Mouse (Mus musculus): Measurements from ENCODE around the gene Cldn14. TPM values are rescaled to one million over a fixed set of nuclear protein-coding genes. Genes with fewer than 3 reads are reported as not detected.

The Cldn14 gene
- polyA plus RNA-seq, 1 experiment = 0.42 TPM

DNA sequence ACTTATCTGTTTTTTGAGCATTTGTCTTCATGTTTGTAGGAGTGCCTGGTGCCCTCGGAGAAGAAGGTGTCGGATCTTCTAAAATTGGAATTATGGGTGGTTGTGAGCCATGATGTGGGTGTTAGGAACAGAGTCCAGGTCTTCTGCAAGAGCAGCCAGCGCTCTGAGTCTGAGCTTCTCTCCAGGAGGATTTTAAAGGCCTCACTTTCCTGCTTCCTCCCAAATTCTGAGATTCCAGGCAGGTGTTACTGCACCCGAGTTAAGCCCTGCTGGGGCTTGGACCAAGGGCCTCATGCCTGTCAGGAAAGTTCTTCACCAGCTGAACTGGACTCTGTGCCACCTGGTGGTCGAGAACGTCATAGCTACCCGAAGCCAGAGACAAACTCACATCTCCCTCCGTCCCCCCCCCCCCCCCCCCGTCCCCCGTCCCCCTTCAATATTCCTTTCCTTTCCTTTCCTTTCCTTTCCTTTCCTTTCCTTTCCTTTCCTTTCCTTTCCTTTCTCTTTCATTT is 93.2 kb downstream of the Cldn14 start:
- no peaks in the 10 kb centered on the region for H3K36me3 ChIP-seq (ENCODE audit: control insufficient read depth, insufficient read depth, low read length, poor library complexity, severe bottlenecking)
- H3K27ac ChIP-seq (ENCODE audit: insufficient read depth, low read length) = no peak overlapping the region
- no peak overlapping the region for H3K4me3 ChIP-seq (ENCODE audit: low read depth, low read length)
- no peaks in the 10 kb centered on the region for H3K27me3 ChIP-seq (ENCODE audit: control insufficient read depth, insufficient read depth, low read length, poor library complexity, severe bottlenecking)
- H3K9ac ChIP-seq (ENCODE audit: low read depth, poor library complexity, severe bottlenecking) = no peak overlapping the region
- no peaks in the 10 kb centered on the region for H3K9me3 ChIP-seq (replicated peaks; ENCODE audit: control insufficient read depth, insufficient read depth, low read length, poor library complexity, severe bottlenecking)
- TF ChIP-seq POLR2A (IDR thresholded peaks at IDR 0.05; ENCODE audit: insufficient read depth, low read length) (no peak), CTCF (IDR thresholded peaks at IDR 0.05; ENCODE audit: low read depth, low read length) (peak; percentile 50)
- peaks cover 7% of the 10 kb centered on the region for H3K4me1 ChIP-seq (ENCODE audit: control insufficient read depth, insufficient read depth, low read length)

DNA sequence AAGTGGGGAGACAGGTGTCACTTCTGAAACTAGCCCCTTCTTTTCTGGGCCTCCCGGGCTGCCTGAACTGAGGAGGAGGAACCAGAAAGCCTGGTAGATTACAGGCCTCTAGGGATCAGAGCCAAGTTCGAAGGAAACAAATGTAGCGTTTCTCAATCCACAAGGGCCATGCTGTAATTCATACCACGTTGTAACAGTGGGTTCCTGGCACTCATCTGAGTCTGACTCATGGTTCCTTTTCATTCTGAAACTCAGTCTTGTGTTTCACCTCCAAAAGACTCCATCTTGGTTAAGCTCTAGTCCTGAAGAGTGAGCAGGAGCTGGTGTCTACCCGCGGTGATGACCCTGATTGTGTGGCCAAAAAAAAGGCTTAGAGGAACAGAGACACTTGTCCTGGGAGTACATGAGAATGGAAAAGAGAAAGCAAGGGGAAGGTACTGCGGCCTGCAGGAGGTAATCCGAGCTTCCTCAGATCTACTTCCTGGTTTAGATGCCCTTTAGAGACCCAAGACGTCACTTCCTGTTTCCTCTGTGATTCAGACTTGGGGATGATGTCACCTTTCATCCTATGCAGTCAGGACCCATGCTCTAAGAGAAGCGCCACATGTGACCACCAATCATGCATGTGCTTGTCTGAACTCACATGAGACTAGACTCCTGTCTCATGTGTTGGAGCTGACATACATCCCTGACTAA is 94.6 kb downstream of the Cldn14 start:
- TF ChIP-seq EP300 (IDR thresholded peaks at IDR 0.05; ENCODE audit: insufficient read depth, low read depth, low read length) = no peak
- no peak for TF ChIP-seq POLR2A (IDR thresholded peaks at IDR 0.05; ENCODE audit: insufficient read depth, low read length)
- no peak for TF ChIP-seq CTCF (IDR thresholded peaks at IDR 0.05; ENCODE audit: low read depth, low read length)
- no peaks in the 10 kb centered on the region for H3K36me3 ChIP-seq (ENCODE audit: control insufficient read depth, insufficient read depth, low read length, poor library complexity, severe bottlenecking)
- H3K27ac ChIP-seq (ENCODE audit: insufficient read depth, low read length) = no peak overlapping the region
- H3K4me1 ChIP-seq (ENCODE audit: control insufficient read depth, insufficient read depth, low read length) = peaks cover 7% of the 10 kb centered on the region
- no peak overlapping the region for H3K4me3 ChIP-seq (ENCODE audit: low read depth, low read length)
- H3K9me3 ChIP-seq (replicated peaks; ENCODE audit: control insufficient read depth, insufficient read depth, low read length, poor library complexity, severe bottlenecking) = no peaks in the 10 kb centered on the region
- no peak overlapping the region for H3K9ac ChIP-seq (ENCODE audit: low read depth, poor library complexity, severe bottlenecking)
- no peaks in the 10 kb centered on the region for H3K27me3 ChIP-seq (ENCODE audit: control insufficient read depth, insufficient read depth, low read length, poor library complexity, severe bottlenecking)

DNA sequence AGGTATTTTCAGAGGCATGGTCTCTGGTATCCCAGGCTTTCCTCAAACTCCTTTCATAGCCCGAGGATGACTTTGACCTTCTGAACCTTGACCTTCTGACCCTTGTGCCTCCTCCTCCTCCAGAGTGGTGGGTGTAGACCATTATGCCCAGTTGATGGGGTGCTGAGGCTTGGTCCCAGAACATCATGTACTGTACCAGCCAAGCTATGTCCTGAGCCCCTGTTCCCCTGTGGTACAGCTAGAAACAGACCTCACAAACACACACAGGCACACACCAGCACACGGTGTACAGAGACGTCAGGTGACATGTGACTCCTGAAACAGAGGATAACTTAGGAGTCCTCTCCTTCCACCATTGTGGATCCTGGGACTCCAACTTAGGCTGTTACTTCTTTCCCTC is 95.8 kb downstream of the Cldn14 start:
- H3K27me3 ChIP-seq (ENCODE audit: control insufficient read depth, insufficient read depth, low read length, poor library complexity, severe bottlenecking) = no peaks in the 10 kb centered on the region
- peaks cover 10% of the 10 kb centered on the region for H3K4me1 ChIP-seq (ENCODE audit: control insufficient read depth, insufficient read depth, low read length)
- H3K9ac ChIP-seq (ENCODE audit: low read depth, poor library complexity, severe bottlenecking) = no peak overlapping the region
- TF ChIP-seq CTCF (IDR thresholded peaks at IDR 0.05; ENCODE audit: low read depth, low read length) = no peak
- TF ChIP-seq POLR2A (IDR thresholded peaks at IDR 0.05; ENCODE audit: insufficient read depth, low read length) = no peak
- TF ChIP-seq EP300 (IDR thresholded peaks at IDR 0.05; ENCODE audit: insufficient read depth, low read depth, low read length) = 0 out of 2 replicates have a peak, but pooled peaks have one; percentile 10
- no peaks in the 10 kb centered on the region for H3K36me3 ChIP-seq (ENCODE audit: control insufficient read depth, insufficient read depth, low read length, poor library complexity, severe bottlenecking)
- no peak overlapping the region for H3K4me3 ChIP-seq (ENCODE audit: low read depth, low read length)
- H3K27ac ChIP-seq (ENCODE audit: insufficient read depth, low read length) = no peak overlapping the region
- no peaks in the 10 kb centered on the region for H3K9me3 ChIP-seq (replicated peaks; ENCODE audit: control insufficient read depth, insufficient read depth, low read length, poor library complexity, severe bottlenecking)

DNA sequence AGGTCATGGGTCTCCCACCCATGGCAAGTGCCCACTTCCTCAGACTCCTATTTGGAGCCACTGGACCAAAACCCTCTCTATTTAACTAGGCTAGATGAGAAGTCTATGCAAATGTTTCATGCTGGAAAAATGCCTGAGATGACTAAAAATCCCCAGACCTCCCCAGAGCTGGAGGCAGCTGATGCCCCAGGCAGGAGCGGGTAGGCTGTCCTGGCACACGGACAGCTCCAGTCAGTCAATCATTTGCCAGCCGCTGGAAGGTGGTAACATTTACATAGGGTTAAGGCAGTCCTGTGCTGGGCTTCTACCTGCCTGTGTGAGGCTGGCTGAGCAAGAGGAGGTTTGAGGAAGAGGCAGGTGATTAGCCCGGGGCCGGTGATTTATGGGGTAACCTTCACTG is 96.5 kb downstream of the Cldn14 start:
- H3K27ac ChIP-seq (ENCODE audit: insufficient read depth, low read length) = no peak overlapping the region
- no peak for TF ChIP-seq EP300 (IDR thresholded peaks at IDR 0.05; ENCODE audit: insufficient read depth, low read depth, low read length)

DNA sequence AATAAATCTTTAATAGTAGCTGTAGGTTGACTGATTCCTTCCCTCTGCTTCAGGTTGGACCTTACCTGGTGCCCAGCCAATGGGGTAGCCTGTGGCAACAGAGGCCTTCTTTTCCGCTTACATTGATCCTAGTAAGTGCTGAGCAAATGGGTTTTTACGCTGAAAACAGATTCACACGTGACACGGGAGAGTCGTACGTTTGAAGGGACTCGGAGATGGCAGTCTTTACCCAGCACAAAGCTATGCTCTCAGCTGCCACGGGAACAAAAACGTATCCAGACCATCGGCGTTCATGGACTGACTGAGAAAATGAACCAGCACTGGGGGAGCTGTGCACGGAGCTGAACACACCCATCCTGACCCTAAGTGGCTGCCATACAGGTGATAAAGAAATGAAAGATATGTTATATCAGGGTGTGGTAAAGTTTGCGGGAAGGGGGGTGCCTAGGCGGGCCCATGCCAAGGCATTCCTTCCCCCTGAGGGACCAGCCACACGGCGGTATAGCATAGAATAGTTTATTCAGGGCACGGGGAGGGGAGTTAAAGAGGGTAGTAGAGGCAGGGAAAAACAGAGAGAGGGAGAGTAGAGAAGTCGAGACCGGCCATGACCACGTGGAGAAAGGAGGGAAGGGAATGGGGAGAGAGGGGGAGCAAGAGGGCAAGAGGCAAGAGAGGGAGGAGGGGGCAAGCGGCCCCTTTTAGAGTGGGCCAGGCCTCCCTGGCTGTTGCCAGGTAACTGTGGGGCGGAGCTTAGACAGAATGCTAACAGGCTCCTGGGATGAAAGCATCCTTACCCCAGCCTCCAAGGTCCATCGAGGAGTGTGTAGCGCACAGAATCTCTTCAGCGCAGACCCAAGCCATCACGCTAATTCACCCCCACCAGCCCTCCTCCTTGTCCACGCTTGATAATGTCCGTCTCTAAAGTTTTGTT is 97.6 kb downstream of the Cldn14 start:
- no peaks in the 10 kb centered on the region for H3K9me3 ChIP-seq (replicated peaks; ENCODE audit: control insufficient read depth, insufficient read depth, low read length, poor library complexity, severe bottlenecking)
- peak overlapping the region; percentile 28; the same call in 1 of the 2 replicates for H3K9ac ChIP-seq (ENCODE audit: low read depth, poor library complexity, severe bottlenecking)
- H3K27me3 ChIP-seq (ENCODE audit: control insufficient read depth, insufficient read depth, low read length, poor library complexity, severe bottlenecking) = no peaks in the 10 kb centered on the region
- H3K4me3 ChIP-seq (ENCODE audit: low read depth, low read length) = peak overlapping the region; percentile 33; the same call in 1 of the 2 replicates
- peaks cover 13% of the 10 kb centered on the region for H3K4me1 ChIP-seq (ENCODE audit: control insufficient read depth, insufficient read depth, low read length)
- H3K27ac ChIP-seq (ENCODE audit: insufficient read depth, low read length) = peak overlapping the region; percentile 9; the same call in 1 of the 2 replicates
- H3K36me3 ChIP-seq (ENCODE audit: control insufficient read depth, insufficient read depth, low read length, poor library complexity, severe bottlenecking) = no peaks in the 10 kb centered on the region
- TF ChIP-seq CTCF (IDR thresholded peaks at IDR 0.05; ENCODE audit: low read depth, low read length) (no peak), EP300 (IDR thresholded peaks at IDR 0.05; ENCODE audit: insufficient read depth, low read depth, low read length) (no peak), POLR2A (IDR thresholded peaks at IDR 0.05; ENCODE audit: insufficient read depth, low read length) (no peak)

More for the DNA sequence above, 96.5 kb downstream of the Cldn14 start:
- Histone ChIP-seq H3K27me3 (ENCODE audit: control insufficient read depth, insufficient read depth, low read length, poor library complexity, severe bottlenecking) (no peaks in the 10 kb centered on the region), H3K36me3 (ENCODE audit: control insufficient read depth, insufficient read depth, low read length, poor library complexity, severe bottlenecking) (no peaks in the 10 kb centered on the region), H3K4me1 (ENCODE audit: control insufficient read depth, insufficient read depth, low read length) (peaks cover 11% of the 10 kb centered on the region), H3K9ac (ENCODE audit: low read depth, poor library complexity, severe bottlenecking) (no peak overlapping the region), H3K4me3 (ENCODE audit: low read depth, low read length) (no peak overlapping the region), H3K9me3 (replicated peaks; ENCODE audit: control insufficient read depth, insufficient read depth, low read length, poor library complexity, severe bottlenecking) (no peaks in the 10 kb centered on the region)

All from ES-Bruce4 (cell line).